Mouse (Mus musculus) hindlimb bud, embryonic 11.5 days (tissue): ENCODE results near the gene Cux2.

Experiments used
- DNase-seq: peaks from one replicate; pipeline ENCODE4 v3.0.0-alpha.2; 2012; ENCODE audit warnings: low read depth, low spot score; ENCODE audit errors: extremely low spot score

The Cux2 gene

DNA sequence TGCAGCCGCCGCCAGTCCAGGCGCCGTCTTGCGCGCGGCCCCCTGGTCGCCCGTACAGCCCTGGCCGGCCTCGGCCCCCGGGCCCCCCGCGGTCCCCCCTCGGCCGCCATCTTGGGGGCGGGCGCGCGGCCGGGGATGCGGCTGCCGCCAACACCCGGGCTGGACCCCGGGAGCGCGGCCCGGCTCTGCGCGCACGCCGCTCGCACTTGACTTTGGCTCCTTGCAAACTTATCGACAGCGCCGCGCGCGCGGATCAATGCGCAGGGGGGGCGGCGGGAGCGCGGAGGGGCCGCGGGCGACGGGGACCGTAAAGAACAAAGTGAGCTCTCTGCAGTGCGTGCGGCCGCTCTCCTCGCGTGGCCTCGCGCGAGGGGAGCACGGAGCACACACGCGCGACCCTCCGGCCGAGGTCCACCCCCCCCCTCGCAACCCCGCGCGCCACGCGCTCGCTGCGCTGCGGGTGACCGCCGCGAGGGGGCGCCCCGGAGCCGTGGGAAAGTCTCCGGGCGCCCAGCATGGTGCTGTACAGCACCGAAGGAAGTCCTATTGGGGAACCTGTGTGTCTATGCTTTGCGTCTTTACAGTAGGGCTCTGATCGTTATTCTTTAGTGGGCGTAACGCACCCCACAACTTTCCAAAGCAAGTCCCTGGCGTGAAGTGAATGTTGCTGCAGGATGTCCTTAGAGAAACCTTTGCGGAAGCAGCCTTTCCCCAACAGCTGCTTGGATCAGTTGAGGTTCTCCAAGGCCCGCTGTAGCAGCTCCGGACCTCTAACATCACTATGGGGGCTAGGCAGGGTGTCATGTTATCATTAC is at the start of gene Cux2:
Gene Cux2, minus strand, starts transcription at position 86 of the 815 bp plus-strand sequence.
- DNase-seq = no peak

- no peak for DNase-seq
These were observed 44.5 kb upstream of the Cux2 start for GRCm38 (mm10) chr5:122094439-122094838.

GRCm38 (mm10) chr5:122093734-122094133 is 43.8 kb upstream of the Cux2 start:
- no peak for DNase-seq

DNA sequence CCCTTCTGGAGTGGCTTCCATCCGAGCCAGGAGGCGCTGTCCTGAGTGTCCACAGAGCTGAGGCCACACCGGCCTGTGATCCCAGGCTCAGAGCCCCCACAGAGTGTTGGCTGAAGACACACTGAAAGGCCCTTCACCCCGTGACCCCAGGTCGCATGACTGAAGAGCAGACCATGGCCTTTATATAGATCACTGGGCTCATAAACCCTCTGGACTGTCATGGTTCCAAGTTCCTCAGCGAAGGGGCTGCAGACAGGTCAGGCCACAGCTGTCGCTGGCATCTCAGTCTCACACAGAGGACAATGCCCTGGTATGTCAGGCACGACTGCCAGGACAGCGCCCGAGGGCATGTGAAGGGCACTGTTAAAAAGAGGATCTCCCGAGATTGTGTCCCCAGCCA is 42.9 kb upstream of the Cux2 start:
- DNase-seq = no peak

DNA sequence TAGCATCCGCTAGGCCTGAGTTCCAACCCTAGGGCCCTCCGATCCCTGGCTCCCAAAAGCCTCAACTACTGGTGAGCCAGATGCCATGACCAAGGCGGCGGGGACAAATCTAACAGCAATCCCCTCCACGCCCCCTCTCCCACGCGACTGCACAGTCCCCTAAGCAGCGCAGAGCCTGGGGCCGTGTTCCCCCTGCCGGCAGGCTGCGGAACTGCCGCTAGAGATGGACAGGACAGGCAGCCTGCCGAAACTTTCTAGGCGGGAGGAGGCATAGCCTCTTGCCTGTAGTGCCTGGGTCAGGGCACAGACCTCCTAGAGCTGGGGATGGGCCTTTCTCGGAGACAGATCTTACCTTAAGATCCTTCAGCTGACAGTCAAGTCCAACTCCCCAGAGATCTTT is 41.2 kb upstream of the Cux2 start:
- DNase-seq = no peak

GRCm38 (mm10) chr5:122089664-122090063 is 39.8 kb upstream of the Cux2 start:
- no peak for DNase-seq

DNA sequence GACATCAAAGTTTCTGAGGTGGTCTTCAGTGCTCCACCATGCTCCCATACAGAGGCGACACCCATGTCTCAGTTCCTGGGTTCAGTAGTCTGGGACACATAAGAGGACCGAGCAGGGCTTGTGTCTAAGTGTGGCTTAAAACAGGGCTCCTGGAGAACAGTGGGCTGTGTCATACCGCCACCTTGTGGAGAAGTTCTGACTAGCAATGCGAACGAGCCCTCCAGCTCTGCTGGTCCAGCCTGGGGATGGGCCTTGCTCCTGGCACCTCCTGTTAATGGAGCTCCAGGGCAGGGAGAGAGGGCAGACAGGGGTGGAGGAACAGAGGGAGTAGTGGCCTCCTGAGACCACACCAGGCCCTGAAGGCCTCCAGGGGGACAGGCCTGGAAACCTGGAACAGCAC is 39.0 kb upstream of the Cux2 start:
- peak; percentile 91 for DNase-seq

DNA sequence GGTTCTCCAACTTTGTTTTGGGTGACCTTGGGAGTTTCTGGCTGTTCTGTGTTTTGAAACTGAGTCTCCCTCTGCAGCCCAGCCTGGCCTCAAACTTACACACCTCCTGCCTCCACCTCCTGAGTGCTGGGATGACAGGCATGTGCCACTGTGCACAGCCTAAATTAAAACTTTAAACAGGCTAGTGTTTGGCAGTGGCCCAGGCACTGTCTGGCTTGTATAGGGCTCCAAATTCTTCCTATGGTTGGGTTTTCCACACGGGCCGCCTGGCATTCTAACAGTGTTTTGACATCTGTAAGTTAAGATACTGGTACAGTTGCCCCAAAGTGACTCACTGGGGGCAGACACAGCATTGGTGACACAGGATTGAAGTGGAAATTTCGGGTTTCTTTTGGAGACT is 36.2 kb upstream of the Cux2 start:
- DNase-seq = no peak

DNA sequence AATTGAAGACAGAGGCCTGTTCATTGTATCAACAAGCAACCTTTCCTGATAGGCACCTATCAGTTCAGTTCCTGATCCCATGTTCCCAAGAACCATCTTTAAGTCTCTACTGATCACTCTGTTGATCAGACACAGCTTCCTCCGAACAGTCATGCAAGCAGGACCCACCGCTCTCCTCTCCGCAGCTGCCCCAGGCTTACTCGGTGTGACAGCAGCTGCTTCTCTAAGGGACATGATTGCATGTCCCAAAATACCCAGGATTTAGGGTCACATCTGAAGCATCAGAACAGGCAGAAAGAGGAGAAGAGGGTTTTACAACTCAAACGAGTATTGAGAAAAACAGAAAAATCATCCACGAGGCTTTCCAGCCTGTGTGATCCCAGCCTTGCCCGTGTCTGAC is 35.4 kb upstream of the Cux2 start:
- no peak for DNase-seq

GRCm38 (mm10) chr5:122084470-122084869 is 34.6 kb upstream of the Cux2 start:
- DNase-seq = no peak

DNA sequence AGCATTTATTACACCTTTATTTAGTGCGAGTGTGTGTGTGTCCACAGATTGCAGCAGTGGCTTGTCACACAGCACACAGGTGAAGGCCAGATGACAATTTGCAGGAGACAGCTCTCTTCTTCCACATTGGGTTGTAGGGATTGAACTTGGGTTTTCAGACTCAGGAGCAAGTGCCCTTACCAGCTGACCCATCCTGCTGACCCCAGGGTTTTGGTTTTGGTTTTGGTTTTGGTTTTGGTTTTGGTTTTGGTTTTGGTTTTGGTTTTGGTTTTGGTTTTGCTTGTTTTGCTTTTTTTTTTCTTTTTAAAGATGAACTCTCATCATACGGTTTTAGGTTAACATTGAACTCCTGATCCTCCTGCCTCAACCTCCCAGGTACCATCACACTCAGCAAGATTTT is 33.4 kb upstream of the Cux2 start:
- DNase-seq = no peak

- no peak for DNase-seq
These were observed 31.6 kb upstream of the Cux2 start for GRCm38 (mm10) chr5:122081471-122081870.

GRCm38 (mm10) chr5:122080930-122081329 is 31.0 kb upstream of the Cux2 start:
- DNase-seq = no peak

DNA sequence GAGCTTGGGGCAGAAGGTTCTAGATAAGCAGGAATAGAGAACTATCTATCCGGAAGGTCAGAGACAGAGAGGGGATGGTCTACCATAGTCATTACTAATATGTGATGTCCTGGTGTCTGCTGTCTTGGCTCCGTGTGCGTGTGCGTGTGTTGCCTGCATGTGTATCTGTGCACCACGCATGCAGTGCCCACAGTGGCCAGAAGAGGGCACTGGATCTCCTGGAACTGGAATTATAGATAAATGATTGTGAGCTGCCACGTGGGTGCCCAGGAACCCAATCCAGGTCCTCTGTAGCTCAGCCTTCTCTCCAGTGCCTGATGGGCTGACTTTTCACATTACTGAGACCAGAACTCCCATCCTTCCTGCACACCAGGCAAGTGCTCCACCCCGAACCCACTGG is 29.9 kb upstream of the Cux2 start:
- DNase-seq = no peak

- no peak for DNase-seq
These were observed 27.3 kb upstream of the Cux2 start for GRCm38 (mm10) chr5:122077244-122077643.

- no peak for DNase-seq
These were observed 25.8 kb upstream of the Cux2 start for GRCm38 (mm10) chr5:122075736-122076135.

DNA sequence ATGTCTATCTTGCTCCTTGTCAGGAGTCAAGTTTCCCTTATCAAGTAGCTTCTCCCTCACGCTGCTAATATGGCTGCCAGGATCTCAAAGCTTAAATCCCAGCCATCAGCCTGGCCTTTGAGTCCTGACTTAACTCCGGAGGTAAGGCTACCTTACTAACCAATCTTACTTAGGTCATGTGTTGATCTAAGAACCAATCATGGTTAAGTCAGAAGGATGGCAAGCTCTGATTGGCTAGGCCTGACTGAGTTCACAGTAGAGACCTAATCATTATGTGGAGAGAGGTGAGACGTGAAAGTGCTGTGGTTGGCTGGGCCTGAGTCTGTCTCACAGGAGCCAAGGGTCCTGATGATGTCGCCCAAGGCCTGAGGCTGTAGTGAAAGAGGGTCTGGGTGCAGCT is 22.1 kb upstream of the Cux2 start:
- no peak for DNase-seq

DNA sequence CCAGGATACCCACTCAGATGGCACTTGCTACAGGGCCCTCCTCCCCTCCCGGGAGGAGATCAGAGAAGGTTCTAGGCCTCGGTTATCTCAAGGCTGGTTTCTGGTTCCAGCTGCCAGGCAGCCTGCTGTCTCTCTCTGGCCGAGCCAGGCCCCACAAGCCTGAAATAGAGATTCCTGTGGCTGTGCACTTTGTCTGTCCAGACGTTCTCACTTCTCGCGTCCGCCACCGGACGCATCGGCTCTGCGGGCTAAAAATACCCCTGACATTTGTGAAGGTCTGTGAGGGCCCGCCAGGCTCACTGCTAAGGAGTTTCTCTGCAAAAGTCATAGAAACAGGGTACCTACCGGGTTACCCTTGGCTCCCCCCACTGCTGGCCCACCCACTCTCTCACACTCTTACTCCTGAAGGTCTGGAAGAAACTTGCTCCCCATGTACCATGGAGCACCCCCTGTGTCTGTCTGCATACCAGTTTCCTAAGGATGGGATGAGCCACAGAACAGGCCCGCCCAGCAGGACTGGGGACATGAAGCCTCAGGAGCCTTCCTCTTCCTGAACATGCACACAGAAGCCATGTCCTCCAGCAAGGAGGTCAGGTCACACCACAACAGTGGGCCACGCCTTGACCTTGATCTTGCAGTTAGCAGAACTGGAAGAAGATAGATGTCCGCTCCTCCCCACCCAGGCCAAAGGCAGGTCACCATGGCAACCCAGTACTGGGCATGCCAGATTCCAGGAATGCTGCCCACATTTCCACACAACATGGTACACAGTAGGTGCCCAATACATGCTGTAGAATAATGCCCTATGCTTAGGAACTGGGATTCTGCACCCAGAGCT is 21.3 kb upstream of the Cux2 start:
- no peak for DNase-seq

DNA sequence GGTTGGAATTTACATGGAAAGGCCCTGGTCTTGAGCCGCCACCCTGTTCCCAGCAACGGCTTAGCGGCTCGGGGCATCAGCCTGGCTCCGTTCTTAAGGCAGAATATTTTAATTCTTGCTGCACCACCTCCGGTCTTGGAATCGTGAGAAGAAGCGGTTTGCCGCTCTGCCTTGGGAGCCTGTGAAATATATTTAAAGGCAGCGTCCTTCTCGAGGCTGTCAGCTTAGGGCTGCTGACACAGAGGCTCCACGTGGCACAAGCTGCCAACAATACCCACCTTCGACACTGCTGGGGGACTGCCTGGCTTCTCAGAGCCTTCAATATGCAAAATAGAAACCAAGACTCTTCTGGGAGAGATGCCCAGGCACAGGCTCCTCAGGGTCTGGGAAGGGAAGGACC is 18.7 kb upstream of the Cux2 start:
- no peak for DNase-seq

DNA sequence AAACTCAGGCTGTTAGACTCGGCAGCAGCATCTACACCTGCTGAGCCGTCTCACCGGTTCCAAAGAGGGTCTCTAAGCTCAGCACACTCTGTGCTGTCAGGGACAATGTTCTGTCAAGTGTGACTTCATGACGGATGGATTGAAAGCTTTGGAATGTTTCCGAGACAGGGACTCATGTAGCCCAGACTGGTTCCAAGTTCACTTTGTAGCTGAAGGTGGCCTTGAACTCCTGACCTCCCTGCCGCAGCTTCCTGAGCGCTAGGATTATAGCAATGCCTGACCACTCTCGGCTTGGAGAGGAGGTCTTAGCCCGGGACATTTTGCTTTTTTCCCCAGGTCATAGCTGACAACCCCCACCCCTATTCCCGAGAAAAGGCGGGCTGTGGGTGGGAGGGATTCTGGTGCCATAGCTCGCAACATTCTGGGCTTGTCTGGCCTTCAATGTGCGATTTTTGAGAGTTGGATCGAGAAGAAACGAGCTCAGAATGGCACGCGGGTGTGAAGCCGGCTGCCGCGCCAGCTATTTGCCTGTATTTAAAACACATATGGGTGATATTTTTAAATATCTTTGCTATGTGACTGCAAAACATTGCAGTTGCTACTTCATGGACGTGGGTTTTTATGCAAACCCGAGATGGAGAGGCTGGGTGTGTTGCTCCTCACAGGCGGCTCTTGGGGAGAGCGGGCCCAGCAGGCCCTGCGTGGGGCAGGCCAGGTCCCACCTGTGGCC is 13.5 kb upstream of the Cux2 start:
- no peak for DNase-seq

DNA sequence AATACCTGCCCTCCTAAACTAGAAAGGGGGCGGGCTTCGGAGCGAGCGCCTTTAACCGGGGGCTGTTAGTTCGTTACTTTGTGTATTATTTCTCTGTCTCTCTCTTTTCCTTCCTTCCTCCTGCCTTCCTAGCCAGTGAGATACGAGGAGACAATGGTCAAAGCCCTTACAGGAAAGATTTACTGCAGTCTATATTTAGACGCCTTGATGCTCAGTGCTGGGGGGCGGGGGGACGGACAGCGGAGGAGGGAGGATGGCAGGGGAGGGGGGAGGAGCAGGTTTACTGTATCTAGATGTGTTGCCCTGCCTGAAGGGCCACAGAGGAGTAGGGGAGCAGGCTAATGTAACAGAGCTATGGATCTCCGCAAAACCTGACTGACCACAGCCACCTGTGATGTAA is 12.6 kb upstream of the Cux2 start:
- no peak for DNase-seq
